Mouse (Mus musculus) NIH3T3 (cell line): ENCODE data around the gene Amhr2.
A peak's percentile ranks its signal among the peaks of the same experiment; 100 is the strongest.

Experiments used
- DNase-seq: peaks from one replicate; pipeline ENCODE4 v3.0.0-alpha.2; 2012; ENCODE audit warnings: low read depth

Gene Amhr2

GRCm38 (mm10) chr15:102423602-102424240 lies 21.4 kb upstream of the Amhr2 start:
- DNase-seq: no peak

GRCm38 (mm10) chr15:102424657-102425056 lies 20.5 kb upstream of the Amhr2 start:
- no peak for DNase-seq

GRCm38 (mm10) chr15:102426963-102427362 lies 18.2 kb upstream of the Amhr2 start:
- no peak for DNase-seq

- DNase-seq: no peak
These were observed 13.1 kb upstream of the Amhr2 start for GRCm38 (mm10) chr15:102432046-102432445.

- DNase-seq: no peak
These were observed 12.0 kb upstream of the Amhr2 start for GRCm38 (mm10) chr15:102433173-102433572.

GRCm38 (mm10) chr15:102442490-102442889 lies 2.7 kb upstream of the Amhr2 start:
- DNase-seq: peak; percentile 93

- no peak for DNase-seq
These were observed 1.3 kb downstream of the Amhr2 start for GRCm38 (mm10) chr15:102446448-102446847.

- DNase-seq: no peak
These were observed 4.2 kb downstream of the Amhr2 start for GRCm38 (mm10) chr15:102449366-102449765.

GRCm38 (mm10) chr15:102450928-102451327 lies 5.8 kb downstream of the Amhr2 start:
- no peak for DNase-seq

GRCm38 (mm10) chr15:102451666-102452430 lies 6.7 kb downstream of the Amhr2 start:
- no peak for DNase-seq

GRCm38 (mm10) chr15:102455993-102456392 lies 10.8 kb downstream of the Amhr2 start:
- peak; percentile 26 for DNase-seq

- DNase-seq: no peak
These were observed 13.0 kb downstream of the Amhr2 start for GRCm38 (mm10) chr15:102458050-102458736.

- DNase-seq: peak; percentile 98
These were observed 13.7 kb downstream of the Amhr2 start, which contains the start of gene Prr13 for GRCm38 (mm10) chr15:102458904-102459317. Gene Prr13 (plus strand): TSS chr15:102459028.

- no peak for DNase-seq
These were observed 14.2 kb downstream of the Amhr2 start for GRCm38 (mm10) chr15:102459381-102459780.

GRCm38 (mm10) chr15:102459847-102460246 lies 14.7 kb downstream of the Amhr2 start:
- DNase-seq: no peak

GRCm38 (mm10) chr15:102460409-102460808 lies 15.2 kb downstream of the Amhr2 start:
- no peak for DNase-seq

GRCm38 (mm10) chr15:102460971-102461370 lies 15.8 kb downstream of the Amhr2 start:
- peak; percentile 76 for DNase-seq

GRCm38 (mm10) chr15:102461430-102462075 lies 16.4 kb downstream of the Amhr2 start:
- DNase-seq: no peak

GRCm38 (mm10) chr15:102463666-102464065 lies 18.5 kb downstream of the Amhr2 start:
- peak; percentile 59 for DNase-seq

GRCm38 (mm10) chr15:102468675-102469370 lies 23.7 kb downstream of the Amhr2 start:
- no peak for DNase-seq

GRCm38 (mm10) chr15:102470183-102470604 lies 25.0 kb downstream of the Amhr2 start, which contains the start of gene Pcbp2:
Gene Pcbp2 (plus strand): TSS chr15:102470539.
- DNase-seq: peak; percentile 99
